Mouse (Mus musculus) liver, adult 2 months (tissue): Measurements from ENCODE around the gene Kndc1.

Experiments
- CTCF ChIP-seq: fragments of 200-500 bp; IDR thresholded peaks from 2 replicates; pipeline ENCODE4 v1.5.1; 2011; ENCODE audit warnings: low read depth, low read length, control low read depth
- POLR2A ChIP-seq: fragments of 200-500 bp; IDR thresholded peaks from 2 replicates; pipeline ENCODE4 v1.6.1; 2011; ENCODE audit warnings: low read length, control low read depth; ENCODE audit not compliant: insufficient read depth; ENCODE audit errors: extremely low read depth

DNA sequence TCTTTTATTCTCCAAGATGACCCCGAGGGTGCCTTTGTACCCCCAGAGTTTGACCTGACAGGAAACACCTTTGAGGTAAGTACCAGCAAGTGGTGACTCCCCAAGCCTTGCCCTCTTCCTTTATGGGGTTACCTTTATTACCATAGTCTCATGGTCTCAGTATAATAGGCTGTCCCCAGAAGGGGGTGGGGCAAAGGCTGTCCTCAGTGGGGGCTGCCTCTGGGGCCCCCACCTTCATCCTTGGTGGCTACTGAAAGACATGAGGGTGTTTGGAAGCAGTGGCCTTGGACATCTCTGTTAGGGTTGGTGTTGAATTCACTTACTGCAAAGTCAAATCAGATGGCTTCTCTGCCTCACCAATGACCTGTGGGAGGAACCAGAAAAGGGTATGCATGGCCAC, 7.5 kb downstream of the Kndc1 start:
- TF ChIP-seq CTCF (no peak), POLR2A (no peak)
